Mouse (Mus musculus) heart, postnatal 10 days (tissue): ENCODE measurements around the gene Fyn. TPM values are rescaled to one million over a fixed set of nuclear protein-coding genes. Genes with fewer than 3 reads are reported as not detected.
A peak's percentile ranks its signal among the peaks of the same experiment; 100 is the strongest.

Experiments
- DNase-seq, 2 experiments: peaks; one replicate each; pipeline ENCODE4 v3.0.0; 2021
- intact Hi-C: fragments of 180-260 bp; cut with DNase I; formaldehyde crosslinking; loops from one replicate; pipeline ENCODE4 v1.15.1; 2025
- total RNA-seq, 2 experiments: library from RNA; stranded (reverse); gene quantifications; 2 replicates each; pipeline ENCODE4 v1.2.3; 2021

The Fyn gene
- total RNA-seq, 2 experiments from 2014 or later: 52.2 to 55.5 TPM

DNA sequence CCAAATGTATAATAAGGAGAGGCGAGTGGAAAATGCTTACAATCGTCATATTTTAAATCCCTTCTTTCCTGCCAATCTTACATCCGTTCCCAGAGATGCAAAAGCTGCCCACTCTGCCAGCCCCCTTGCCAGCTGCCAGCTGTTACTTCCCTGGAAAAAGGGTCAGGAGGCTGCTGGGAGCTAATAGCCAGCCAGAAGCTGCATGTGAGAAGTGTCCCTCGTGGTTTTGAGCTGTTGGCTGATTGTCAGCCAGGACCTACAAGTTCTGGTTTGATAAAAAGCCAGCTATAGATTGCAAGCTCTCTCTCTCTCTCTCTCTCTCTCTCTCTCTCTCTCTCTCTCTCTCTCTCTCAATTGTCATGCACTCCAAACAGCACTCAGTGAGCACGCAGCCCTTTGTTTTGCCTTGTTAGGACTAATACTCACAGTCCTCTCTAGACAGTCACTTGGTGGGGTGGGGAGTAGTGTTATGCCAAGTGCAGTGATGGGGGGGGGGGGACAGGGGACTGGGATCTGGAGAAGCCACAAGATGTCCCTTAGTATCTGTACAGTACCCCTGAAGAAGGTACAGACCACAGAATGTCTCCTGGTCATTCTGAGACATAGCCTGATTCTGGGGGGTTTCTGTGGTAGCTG is 218.8 kb downstream of the Fyn start:
- DNase-seq: no peak
- intact Hi-C loops: no loop called here

DNA sequence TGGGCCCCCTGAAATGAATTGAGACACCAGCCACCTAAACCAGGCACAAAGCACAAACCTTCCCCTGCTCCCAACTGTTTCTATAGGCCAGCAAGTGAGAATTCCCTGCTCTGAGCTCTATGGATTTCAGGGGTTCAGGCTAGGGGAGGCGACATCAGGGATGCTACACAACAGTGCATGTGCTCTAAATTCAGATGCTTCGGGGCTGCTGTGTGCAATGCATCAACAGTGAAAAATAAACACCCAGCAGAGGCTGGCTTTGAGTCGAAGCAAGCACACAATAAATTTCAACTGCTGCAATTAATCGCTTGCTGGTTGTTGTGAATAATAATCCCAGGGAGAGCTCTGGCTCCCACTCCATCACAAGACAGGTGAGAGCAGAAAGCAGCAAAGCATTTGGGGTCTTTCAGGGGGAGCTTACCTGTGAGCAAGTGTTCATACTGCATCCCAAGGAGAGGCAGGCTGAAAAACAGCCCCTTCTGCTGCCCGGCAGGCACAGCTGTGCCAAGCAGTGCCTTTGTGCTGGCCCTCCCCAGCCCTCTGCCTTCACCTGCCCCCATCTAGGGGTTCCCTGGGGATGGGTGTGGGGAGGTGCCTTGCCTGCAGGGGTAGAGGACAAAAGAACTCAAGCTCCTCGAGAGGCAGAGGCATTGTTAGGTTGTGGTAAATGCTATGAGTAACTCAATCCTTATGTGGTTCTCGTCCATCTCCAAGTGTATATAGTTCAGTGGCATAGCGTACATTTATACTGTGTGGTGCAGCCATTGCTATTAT is 219.5 kb downstream of the Fyn start:
- DNase-seq: no peak
- intact Hi-C loops: no loop called here

DNA sequence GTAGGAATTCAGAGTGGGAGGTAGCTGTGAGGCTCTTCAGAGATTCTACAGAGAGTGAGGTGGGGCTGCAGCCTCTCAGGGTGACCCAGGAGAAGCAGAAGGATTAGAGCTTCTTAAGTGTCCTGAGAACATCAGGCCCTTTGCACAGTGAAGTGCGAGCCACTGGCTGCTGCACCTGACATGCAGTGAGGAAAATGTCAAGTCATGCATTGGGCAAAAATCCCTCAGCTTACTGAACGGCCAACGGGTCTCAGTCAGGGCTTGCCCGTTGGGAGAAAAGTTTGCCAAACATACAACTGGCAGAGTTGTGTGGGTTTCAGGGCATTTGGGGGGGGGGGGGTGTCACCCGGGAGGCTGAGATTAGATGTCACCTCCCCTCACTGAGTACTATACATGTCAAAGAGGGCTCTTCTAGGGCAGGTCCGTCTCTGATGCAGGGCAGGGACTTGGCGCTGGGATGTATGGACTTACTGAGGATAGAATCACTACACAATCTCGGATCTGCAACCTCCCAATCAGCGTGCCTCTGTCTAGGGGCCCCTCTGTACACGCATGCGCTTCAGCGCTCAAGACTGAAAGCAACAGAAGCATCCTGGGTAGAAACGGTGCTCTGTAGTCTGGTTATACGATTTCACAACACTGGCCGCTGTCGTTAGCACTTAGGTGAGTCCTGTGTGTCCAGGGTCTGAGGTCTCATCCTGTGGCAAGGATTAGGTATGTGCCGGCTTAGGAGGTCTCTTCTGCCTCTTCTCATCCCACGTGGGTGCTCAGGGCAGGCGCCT is 221.3 kb downstream of the Fyn start:
- DNase-seq: no peak
- intact Hi-C loops: no loop called here

DNA sequence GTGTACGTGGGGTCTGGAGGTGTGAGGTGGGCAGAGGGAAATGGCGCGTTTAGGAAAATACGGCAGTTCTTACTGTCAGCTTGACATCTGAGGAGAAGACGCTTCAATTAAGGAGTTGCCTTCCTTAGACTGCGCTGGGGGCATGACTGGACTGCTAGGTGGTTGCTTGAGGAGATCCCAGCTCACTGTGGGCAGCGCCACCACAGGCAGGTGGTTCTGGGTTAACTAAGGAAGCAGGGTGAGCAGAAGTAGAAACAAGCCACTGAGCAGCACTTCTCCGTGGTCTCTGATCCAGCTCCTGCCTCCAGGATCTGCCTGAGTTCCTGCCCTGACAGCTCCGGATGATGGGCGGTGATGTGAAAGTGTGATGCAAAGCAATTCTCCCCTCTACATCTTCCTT is 222.0 kb downstream of the Fyn start:
- intact Hi-C loops: no loop called here
- DNase-seq: no peak

DNA sequence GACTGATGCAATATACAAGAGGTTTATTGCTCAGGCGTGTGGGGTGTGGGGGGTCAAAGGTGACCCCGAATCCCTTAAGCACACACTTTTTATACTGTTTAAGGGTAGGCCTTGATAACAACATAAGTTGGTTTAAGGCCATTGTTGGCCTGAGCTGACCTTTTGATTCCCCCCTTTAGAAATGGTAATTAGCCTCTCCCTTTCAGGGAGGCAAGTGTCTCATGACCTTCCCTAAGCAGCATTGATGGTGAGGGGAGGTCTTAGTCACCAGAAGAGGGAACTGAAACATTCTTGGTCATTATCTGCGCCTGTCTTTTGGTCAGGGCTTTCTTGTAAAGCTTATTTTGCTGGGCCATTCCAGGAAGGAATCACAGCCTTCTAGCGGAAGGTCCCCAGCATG is 223.8 kb downstream of the Fyn start:
- DNase-seq: no peak

DNA sequence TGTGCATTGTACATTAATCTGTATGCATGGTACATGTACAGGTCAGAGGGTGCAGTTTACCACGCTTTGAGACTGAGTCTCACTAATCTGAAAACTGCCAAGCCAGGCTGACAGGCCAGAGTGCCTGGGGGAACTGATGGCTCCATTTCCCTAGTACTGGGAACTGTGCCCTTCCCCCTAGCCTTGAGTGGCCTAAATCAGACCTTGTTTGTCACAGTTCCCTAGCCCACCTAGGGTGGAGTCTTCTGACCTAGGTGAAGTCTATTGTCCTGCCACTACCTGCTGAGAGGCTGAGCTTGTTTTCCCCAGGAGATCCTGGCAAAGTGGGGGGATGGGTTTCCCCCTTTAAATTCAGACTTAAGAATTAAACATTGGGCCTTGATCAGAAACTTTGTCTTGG is 226.1 kb downstream of the Fyn start:
- no peak for DNase-seq
- intact Hi-C loops: no loop called here

More for the DNA sequence above, 223.8 kb downstream of the Fyn start:
- intact Hi-C loops: no loop called here

DNA sequence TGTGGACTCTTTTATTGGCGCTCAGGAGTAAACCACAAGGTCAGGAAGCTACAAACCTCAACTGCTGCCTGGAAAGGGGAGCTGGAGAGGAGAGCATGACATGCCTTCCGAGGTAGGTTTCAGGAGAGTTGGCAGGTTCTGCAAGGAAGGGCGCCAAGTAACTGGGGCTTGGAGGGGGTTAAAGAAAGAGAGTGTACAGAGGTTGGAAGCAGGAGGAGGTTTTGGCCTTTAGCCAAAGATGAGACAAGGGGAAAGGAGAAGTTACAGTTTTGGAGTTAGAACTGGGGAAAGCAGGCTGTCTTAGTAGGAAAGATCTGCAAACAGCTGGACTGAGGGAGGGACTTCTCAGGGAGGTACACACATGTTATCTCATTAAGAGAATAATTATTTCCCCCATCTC is 227.2 kb downstream of the Fyn start:
- no peak for DNase-seq
- intact Hi-C loops: no loop called here

DNA sequence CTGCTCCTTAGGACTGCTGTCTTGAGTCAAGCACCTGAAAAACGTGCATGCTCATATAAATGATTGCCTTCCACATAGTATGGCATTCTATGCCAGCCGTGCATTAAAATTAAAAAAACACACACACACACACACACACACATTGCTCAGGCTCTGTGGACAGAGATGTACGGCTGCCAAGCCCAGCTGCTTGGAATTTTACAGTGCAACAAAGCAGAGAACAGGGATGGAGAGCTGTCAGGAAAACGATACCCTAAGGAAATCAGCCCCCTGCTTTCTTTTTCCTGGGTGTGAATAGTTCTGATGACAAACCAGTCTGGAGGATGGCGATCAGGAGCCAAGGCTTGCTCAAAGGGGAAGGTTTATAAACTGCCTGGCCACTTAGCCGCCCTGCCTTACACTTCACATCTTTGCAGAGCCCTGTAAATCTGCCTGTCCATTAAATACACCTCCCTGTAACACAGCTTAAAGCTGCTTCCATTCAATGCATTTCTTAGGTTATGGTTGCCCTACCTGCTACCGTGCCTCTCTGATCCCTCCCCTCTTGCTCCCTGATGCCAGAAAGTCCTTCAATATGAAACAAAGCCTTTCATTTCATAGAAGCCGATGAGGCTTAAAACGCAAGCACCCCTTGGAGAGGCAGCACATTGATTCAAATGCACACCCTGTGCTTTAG is 228.6 kb downstream of the Fyn start:
- intact Hi-C loops: no loop called here
- no peak for DNase-seq

DNA sequence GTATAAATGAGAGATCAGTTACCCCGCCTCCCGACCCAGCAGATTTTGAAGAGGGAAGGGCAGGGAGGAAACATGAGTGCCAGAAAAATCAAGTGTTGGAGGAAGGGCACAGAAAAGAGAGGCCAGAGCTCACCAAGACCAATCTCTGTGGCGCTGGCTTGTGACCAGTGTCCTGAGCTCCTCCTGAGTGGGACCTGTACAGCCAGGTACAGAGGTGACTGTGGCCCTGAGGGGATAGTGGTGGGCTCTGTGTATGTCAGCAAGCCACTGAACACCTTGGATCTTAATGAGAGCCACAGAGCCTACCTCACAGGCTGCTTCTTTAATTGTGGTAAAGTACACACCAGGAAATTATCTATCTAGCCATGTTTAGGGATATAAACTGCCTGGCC is 229.1 kb downstream of the Fyn start:
- intact Hi-C loops: no loop called here
- DNase-seq: no peak

DNA sequence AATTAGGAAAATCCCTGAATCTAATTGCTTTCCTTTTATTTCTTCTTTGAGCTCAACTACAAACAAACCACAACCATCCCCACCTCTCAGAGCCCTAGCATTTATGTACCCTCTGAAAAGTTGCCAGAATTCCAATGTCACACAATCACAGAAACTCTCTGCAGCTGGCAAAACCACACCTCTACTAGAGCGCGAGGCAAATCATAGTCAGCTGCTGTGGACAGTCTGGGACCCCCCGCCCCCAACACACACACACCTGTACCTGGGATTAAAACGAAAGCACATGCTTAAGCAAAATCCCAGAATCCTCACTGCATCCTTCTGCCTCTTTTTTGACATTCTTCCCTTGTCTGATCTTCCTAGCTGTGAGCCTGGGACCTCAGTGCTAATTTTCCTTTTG is 230.9 kb downstream of the Fyn start:
- DNase-seq: no peak
- intact Hi-C loops: no loop called here

DNA sequence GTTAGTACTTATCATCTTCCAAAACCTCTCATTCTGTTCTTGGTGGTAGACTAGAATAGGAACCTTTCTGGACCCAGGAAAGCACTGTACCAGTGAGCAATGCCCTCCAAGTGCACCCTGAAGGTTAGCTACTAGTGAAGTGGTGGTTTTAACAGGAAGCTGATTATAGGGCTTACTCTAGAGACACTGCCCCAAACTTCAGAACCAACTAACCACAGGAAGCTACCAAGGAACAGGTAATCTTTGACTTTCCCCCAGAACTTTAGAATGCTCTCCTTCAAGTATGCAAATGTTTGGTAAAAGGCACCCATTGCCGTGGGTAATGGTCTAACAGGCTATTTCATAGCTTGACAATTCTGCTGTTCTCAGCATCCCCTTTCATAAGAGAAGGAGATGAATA is 231.5 kb downstream of the Fyn start:
- intact Hi-C loops: no loop called here
- no peak for DNase-seq

DNA sequence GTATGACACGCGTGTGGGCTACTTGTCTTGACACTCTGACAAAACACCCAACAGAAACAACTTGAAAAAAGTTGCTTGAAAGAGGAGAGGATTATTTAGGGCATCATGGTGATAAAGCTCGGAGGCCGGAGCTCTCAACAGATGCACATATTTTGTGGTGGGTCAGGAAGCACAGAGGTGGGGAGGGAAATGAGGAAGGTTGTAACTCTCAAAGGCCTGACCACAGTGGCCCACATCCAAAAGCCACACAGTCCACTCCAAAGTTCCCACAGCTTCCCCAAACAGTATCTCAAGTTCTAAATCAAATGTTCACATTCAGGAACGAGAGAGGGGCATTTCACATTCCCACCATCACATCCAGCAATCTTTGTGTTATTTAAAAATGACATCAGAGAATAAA is 232.4 kb downstream of the Fyn start:
- intact Hi-C loops: no loop called here
- DNase-seq: no peak

DNA sequence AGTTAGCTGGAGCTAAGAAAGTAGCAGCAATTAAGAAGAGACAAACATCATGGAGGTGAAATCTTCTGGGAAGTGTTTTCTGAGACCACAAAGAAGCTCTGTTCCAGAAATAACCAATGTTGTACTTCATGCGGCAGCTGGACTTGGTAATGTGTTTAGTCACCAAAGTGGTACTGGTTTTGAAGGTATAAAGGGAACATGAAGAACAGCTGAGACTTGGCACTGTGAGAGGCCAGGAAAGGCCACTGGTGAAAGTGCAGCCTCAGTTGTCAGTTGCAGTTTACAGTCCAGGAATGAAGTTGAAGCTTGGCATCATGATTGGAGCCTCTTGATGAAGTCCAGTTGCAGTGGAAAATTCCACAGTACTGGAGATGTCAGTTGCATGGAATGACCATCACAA is 237.8 kb downstream of the Fyn start:
- DNase-seq: no peak
- intact Hi-C loops: no loop called here

DNA sequence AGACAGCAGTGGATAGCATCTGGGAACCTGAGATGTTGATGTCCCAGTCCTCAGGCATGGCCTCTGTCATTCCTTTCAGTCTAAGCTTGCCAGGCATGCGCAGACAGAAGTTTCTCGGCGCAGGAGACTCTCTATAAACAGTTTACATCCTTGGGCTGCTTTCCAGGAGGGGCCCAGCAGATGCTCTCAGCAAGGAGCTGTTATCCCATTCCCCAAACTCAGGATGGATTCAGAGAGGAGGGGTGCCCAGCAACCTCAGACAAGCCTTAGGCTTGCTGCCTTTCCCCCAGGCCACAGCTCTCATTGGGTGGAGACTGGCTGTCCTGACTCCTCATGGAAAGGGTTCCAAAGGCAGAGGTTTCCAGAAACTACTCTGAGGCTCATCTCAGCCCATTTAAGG is 242.6 kb downstream of the Fyn start:
- DNase-seq: no peak
- intact Hi-C loops: loop anchor here (5.0 kb wide), 2 partner anchors 54 to 439 kb away; no protein-coding TSS in a partner anchor

DNA sequence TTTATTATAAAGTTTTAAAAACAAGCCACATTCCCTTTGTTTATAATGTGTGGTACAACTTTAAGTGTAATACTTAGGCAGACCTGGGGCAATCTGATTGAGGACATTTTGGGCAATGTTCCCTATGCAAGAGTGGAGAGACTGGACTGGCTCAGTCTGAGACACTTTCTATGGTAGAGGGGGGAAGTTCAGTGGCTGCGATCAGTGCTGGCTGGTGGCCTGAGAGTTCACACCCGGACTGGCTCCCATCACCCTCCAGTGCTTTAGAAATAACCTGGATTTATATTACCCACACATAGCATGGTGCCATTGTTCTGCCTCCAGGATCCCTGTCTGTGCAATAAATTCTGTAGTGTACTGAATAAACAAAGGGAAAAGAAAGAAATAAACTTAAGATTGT is 243.5 kb downstream of the Fyn start:
- intact Hi-C loops: loop anchor here (2.0 to 5.0 kb wide), 3 partner anchors 55 to 440 kb away; partner anchors contain the start of gene Rev3l
- DNase-seq: no peak

DNA sequence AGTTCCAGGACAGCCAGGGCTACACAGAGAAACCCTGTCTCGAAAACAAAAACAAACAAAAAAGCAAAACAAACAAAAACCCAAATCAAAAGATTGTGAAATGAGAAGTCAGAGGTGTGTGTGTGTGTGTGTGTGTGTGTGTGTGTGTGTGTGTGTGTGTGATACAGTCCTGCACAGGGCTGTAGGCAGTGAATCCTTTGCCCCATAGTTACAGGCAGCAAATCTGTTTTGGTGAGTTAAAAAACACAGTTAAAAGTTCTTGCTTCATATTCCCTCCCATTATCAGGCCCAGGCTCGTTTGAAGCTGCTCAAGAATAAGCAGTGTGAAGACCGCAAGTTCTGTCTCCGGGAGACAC is 244.0 kb downstream of the Fyn start, which contains the start of gene Traf3ip2:
Gene Traf3ip2, plus strand, starts transcription at position 302 of the 356 bp plus-strand sequence.
- no peak for DNase-seq
- intact Hi-C loops: loop anchor here (2.0 to 5.0 kb wide), 3 partner anchors 55 to 440 kb away; partner anchors contain the start of gene Rev3l

DNA sequence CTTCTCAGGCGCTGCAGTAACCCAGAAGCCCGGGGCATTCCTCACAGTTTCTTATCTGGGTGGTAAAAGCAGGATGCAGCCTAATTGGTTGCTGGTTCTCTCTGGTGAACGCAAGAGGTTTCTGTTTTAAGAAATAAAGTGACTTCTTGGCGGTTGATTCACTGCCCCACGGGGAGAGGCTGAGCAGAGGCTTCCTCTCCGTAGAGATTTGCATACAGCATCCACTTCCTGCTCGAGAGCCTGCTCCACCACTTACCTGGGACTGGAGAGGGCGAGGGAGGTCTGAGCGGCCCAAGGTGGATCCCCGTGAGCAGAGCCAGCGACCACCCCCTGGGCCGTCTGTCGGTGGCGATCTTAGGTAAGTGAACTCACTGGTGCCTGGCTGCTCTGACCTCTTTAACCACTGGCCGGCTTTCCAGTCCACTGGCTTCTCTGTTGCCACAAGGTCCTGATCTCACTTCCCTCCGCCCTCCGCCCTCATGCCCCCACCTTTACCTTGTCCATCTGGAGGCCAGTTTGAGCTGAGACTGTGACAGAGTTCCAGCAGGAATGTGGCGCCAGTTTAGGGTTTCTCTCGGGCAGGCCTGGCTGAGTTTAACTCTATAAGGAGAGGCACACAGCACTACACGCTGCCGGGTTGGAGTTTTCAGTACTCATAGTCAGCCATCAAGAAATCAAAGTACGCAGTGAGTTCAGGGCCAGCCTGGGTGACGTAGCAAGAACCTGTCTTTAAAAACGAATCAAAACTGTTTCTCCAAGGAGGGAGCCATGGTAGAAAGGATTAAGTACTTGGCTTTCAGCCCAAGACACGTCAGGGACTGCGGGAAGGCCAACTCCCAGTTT is 244.6 kb downstream of the Fyn start:
- peak; percentile 77 to 81 for DNase-seq

DNA sequence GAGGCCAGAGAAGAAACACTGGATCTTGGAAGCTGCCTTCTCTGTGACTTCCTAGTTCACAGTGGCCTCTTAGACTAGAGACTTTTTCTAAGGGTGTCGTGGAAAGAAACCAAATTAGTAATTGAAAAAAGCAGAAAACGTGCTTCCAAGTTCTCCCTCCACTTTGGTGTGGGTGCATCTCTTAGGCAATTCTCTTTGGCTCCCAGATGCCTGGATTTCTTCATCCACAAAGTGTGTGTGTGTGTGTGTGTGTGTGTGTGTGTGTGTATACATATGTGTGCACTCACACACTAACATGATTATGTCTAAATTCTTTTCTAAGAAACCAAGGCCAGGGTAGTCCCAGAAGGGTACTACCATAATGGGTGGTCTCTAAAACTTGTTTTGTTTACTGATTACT is 245.3 kb downstream of the Fyn start:
- intact Hi-C loops: loop anchor here (2.0 to 5.0 kb wide), 3 partner anchors 57 to 442 kb away; partner anchors contain the start of gene Rev3l
- peak; percentile 40 to 57 for DNase-seq

More for the DNA sequence above, 244.6 kb downstream of the Fyn start:
- intact Hi-C loops: loop anchor here (2.0 to 5.0 kb wide), 3 partner anchors 56 to 441 kb away; partner anchors contain the start of gene Rev3l

DNA sequence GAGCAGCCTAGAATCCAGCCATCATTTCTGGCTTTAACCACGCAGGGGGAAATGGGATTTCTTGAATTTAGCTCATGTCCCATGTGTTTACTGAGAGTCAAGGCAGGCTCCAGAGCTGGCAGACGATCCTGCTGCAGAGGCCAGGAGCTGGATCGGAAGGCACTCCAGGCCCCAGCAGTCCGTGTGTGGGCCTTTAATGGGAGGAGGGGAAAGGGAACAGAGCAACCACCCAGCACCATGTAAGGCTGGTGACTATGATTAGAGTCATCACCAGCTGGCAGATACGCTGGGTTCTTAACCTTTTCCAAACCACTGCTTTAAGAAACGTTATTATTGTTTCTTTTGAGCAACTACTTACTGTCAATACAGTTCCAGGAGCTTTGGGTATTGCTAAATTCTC is 246.0 kb downstream of the Fyn start:
- DNase-seq: peak; percentile 89
- intact Hi-C loops: loop anchor here (5.0 kb wide), 2 partner anchors 57 to 442 kb away; no protein-coding TSS in a partner anchor
